Mouse (Mus musculus) limb, embryonic 13.5 days (tissue): ENCODE measurements around the gene Tmcc3. TPM values are rescaled to one million over a fixed set of nuclear protein-coding genes. Genes with fewer than 3 reads are reported as not detected.
"Not testable (repeated sequence)": the region's sequence is repeated elsewhere in the genome, so short reads cannot be mapped to it uniquely, and the experiment has no call there.

Experiments
- ATAC-seq: fragments of 200-750 bp; cut with Nextera tagmentation; 2 replicates; pipeline ENCODE4 v1.8.0; 2017; ENCODE audit warnings: low read depth, moderate number of reproducible peaks, moderate TSS enrichment; ENCODE audit not compliant: low FRiP score
- H3K27ac ChIP-seq: fragments of 300-500 bp; sonication (generic); 2 replicates; pipeline ENCODE4 v1.5.1; 2015; ENCODE audit warnings: inconsistent platforms, mild to moderate bottlenecking, moderate library complexity
- H3K27me3 ChIP-seq: fragments of 300-500 bp; sonication (generic); 2 replicates; pipeline ENCODE4 v1.6.1; 2015; ENCODE audit warnings: mild to moderate bottlenecking, inconsistent platforms
- H3K36me3 ChIP-seq: fragments of 300-500 bp; sonication (generic); 2 replicates; pipeline ENCODE4 v1.6.1; 2015; ENCODE audit warnings: inconsistent platforms, mild to moderate bottlenecking, moderate library complexity
- H3K4me1 ChIP-seq: fragments of 300-500 bp; sonication (generic); 2 replicates; pipeline ENCODE4 v1.6.1; 2015; ENCODE audit warnings: inconsistent platforms
- H3K4me2 ChIP-seq: fragments of 300-500 bp; sonication (generic); replicated peaks from 2 replicates; pipeline ENCODE4 v1.6.1; 2015; ENCODE audit warnings: inconsistent platforms, mild to moderate bottlenecking, moderate library complexity
- H3K4me3 ChIP-seq: fragments of 300-500 bp; sonication (generic); 2 replicates; pipeline ENCODE4 v1.5.1; 2015; ENCODE audit warnings: moderate library complexity, mild to moderate bottlenecking, inconsistent platforms
- H3K9ac ChIP-seq: fragments of 300-500 bp; sonication (generic); 2 replicates; pipeline ENCODE4 v1.6.1; 2015; ENCODE audit warnings: mild to moderate bottlenecking, inconsistent platforms
- H3K9me3 ChIP-seq: fragments of 300-500 bp; sonication (generic); 2 replicates; pipeline ENCODE4 v1.6.1; 2016; ENCODE audit warnings: inconsistent platforms
- WGBS: fragments of 180-500 bp; shearing (Covaris S2); methylation state at CpG from one replicate; pipeline ENCODE4 v1.1.7; 2015; 5-methylcytosine and 5-hydroxymethylcytosine counted together
- polyA plus RNA-seq: library from polyadenylated mRNA; unstranded; fragments of >200 nt; fragmentation: Nextera tagmentation; extraction: Ambion mirVana; gene quantifications from 2 replicates; pipeline ENCODE4 v1.2.1, GENCODE M21; 2015

Tmcc3 gene
- polyA plus RNA-seq, 1 experiment from 2014 or later, result 15.4 TPM

DNA sequence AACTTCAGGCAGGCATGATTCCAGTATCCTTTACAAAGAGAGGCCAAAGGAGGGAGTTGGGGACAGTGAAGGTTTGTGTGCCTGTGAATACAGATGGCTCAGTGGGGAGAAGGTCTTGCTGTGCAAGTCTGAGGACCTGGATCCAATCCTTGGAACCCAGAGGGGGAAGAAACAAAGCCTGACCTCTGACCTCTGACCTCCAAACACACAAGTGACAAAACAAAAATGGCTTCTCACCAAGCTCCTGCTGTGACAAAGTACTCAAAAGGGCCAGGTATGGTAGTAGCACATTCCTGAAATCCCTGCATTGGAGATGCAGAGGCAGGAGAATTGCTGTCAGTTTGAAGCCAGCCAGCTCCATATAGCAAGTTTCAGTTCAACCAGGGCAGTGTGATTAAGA is 219.7 kb downstream of the Tmcc3 start:
- H3K36me3 ChIP-seq, result peaks cover under 1% of the 10 kb centered on the region; the same call in 1 of the 2 replicates
- ATAC-seq, result no peak
- no peak overlapping the region for H3K9ac ChIP-seq
- no peak overlapping the region for H3K4me3 ChIP-seq
- H3K27me3 ChIP-seq, result no peaks in the 10 kb centered on the region
- H3K4me2 ChIP-seq, result no peak overlapping the region
- H3K4me1 ChIP-seq, result no peaks in the 10 kb centered on the region
- H3K9me3 ChIP-seq, result no peaks in the 10 kb centered on the region
- H3K27ac ChIP-seq, result no peak overlapping the region

DNA sequence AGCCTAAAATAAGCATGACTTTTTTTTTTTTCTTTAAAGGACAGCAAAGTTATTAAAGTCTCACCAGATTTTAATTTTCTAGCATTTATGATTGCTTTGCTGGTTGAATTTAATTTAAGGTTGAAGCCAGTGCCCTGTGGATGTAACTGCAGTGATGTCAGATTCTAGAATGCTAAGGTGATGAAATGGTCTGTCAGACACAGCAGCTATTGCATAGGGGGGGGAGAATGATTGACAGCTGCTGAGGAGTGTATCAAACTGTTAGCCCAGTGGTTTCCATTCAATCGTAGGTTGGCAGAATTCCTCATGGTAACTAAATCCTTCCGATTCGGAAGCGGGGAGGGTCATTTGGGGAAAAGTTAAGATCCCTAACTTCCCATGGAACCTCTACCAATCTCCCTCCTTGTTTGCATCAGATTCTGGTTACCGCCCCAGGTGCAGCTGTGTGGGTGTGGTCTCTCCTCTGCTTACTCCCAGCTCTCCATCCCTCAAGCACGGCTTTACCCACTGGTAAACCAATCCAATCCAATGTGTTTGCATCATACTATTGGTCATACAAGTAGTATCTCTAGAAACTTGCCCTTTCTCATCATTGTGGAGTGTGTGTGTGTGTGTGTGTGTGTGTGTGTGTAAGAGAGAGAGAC is 221.5 kb downstream of the Tmcc3 start:
- H3K9me3 ChIP-seq, result no peaks in the 10 kb centered on the region; the same call in 1 of the 2 replicates
- ATAC-seq, result no peak
- H3K27me3 ChIP-seq, result no peaks in the 10 kb centered on the region
- H3K4me3 ChIP-seq, result no peak overlapping the region
- no peaks in the 10 kb centered on the region for H3K4me1 ChIP-seq
- 56% methylated on average over 6 of the region's 6 CpGs for WGBS
- H3K4me2 ChIP-seq, result no peak overlapping the region
- no peak overlapping the region for H3K9ac ChIP-seq
- H3K36me3 ChIP-seq, result peaks cover 3% of the 10 kb centered on the region; the same call in 1 of the 2 replicates
- no peak overlapping the region for H3K27ac ChIP-seq

DNA sequence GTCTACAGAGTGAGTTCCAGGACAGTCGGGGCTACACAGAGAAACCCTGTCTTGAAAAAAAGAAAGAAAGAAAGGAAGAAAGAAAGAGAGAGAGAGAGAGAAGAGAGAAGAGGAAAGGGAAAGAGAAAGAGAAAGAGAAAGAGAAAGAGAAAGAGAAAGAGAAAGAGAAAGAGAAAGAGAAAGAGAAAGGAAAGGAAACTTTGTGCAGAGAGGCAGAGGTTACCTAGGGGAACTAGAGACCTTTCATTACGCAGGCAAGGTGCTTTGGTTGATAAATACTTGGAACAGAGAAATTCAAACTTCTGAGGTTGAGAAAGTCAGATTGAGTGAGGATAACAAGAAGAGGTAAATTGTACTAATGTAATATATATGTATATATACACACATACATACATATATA is 226.9 kb downstream of the Tmcc3 start:
- not testable (repeated sequence) for H3K9me3 ChIP-seq

DNA sequence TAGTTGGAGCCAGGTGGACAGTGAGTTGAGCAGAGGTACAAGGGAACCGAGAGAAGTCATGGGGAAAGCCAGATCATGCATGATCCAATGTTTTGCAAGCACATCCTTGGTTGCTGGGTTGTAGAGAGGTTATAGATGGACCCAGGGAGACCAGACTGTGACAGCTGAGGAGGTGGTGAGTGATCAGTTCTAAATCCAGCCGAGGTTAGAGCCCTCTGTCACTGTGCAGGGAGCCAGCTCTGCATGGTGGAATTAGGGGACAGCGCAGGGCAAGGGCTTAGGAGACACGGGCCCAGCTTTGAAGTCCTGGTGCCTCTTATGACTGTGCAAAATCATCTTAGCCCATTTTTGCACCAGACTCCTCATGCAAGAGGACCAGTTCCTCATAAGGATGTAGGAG is 228.5 kb downstream of the Tmcc3 start:
- no peak for ATAC-seq
- H3K9me3 ChIP-seq, result peaks cover 9% of the 10 kb centered on the region
- 79% methylated on average over 4 of the region's 4 CpGs for WGBS

More for the DNA sequence above, 226.9 kb downstream of the Tmcc3 start:
- not testable (repeated sequence) for H3K4me2 ChIP-seq, H3K9ac ChIP-seq, H3K4me3 ChIP-seq, H3K4me1 ChIP-seq, H3K27ac ChIP-seq, H3K27me3 ChIP-seq, ATAC-seq
- 89% methylated on average over 2 of the region's 2 CpGs for WGBS
- H3K36me3 ChIP-seq, result peaks cover 12% of the 10 kb centered on the region; the same call in 1 of the 2 replicates

DNA sequence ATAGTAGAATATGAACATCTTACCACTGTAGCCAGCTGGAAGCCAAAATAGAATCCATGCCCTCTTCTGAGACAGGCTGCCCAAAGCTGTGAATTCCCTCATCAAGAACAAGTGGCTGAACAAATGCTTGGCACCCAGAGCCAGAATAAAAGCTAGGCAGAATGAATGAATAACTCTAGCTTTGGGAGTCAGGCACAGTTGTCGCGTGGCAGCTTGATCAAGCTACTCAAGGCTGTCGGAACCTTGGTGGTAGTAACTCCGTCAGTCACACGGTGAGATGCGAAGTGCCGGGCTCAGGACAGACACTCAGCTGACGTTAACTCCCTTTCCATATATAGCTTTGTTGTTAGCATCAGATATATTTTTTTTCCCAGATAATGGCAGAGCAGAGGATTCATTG is 232.2 kb downstream of the Tmcc3 start:
- Histone ChIP-seq H3K4me3 (no peak overlapping the region), H3K27me3 (no peaks in the 10 kb centered on the region), H3K9ac (no peak overlapping the region), H3K9me3 (peaks cover 9% of the 10 kb centered on the region), H3K27ac (no peak overlapping the region), H3K36me3 (peaks cover 8% of the 10 kb centered on the region; the same call in 1 of the 2 replicates), H3K4me1 (peaks cover 21% of the 10 kb centered on the region), H3K4me2 (no peak overlapping the region)
- 72% methylated on average over 8 of the region's 8 CpGs for WGBS
- ATAC-seq, result no peak

More for the DNA sequence above, 228.5 kb downstream of the Tmcc3 start:
- no peak overlapping the region for H3K27ac ChIP-seq
- no peaks in the 10 kb centered on the region for H3K27me3 ChIP-seq
- H3K4me2 ChIP-seq, result no peak overlapping the region
- H3K4me1 ChIP-seq, result peaks cover 6% of the 10 kb centered on the region
- H3K9ac ChIP-seq, result no peak overlapping the region
- H3K36me3 ChIP-seq, result peaks cover 12% of the 10 kb centered on the region; the same call in 1 of the 2 replicates
- no peak overlapping the region for H3K4me3 ChIP-seq

DNA sequence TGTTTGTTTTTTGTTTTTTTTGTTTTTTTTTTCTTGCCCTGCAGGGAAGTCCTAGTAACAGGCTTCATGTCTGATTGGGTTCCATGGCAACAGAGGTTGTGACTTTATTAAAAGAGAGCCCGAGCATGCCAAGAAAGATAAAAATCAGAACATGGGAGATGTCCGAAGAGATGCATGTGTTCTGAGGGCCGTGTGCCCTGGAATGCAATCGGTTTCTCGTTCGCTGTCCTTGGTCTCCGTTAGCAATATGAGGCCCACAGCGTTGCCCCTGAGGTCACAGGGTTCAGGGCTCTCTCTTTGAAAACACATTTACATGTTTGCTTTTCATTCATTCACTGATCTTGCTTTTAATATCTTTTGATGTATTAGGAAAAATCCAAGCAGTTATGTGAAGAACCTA is 233.1 kb downstream of the Tmcc3 start:
- Histone ChIP-seq H3K27me3 (no peaks in the 10 kb centered on the region), H3K9me3 (peaks cover 9% of the 10 kb centered on the region), H3K36me3 (peaks cover 8% of the 10 kb centered on the region; the same call in 1 of the 2 replicates), H3K4me3 (no peak overlapping the region; the same call in 1 of the 2 replicates), H3K9ac (peak overlapping the region; percentile 39; the same call in 1 of the 2 replicates), H3K4me1 (peaks cover 21% of the 10 kb centered on the region), H3K4me2 (peak overlapping the region; percentile 60), H3K27ac (no peak overlapping the region)
- WGBS, result 16% methylated on average over 8 of the region's 8 CpGs
- ATAC-seq, result no peak

DNA sequence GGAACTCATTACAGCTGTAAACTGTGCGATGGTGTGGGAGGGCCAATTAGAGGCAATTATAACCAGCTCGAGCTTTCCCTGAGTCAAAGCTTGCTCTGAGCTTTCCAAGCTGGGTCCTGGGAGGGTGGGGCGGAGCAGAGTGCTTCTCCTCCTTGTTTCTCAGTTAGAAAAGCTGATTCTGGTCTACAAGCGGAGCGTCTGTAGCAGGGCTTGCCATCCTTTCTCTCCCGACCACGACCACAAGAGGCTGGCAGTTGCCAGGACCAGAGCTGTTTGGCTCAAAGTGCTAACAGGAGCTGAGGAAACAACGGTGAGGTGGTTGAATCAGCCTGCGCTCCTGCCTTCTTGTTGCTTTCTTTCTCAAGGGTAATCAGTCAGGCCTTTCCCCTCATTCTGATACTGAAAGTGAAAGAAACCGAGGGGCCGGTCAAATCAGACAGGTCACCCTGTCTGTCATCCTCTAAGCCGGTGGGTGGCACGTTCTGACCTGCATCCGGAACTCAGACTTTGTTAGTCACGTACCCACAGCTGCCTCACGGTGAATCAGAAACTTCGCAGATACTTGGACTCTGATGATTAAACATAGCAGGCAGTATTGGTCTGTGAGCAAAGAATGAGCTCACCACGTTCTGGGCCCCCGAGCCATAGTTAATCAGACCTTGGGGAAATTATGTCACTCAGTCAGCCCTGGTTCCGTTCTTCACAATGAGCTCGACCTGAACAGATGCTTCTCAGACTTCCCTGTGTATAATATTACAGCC is 233.7 kb downstream of the Tmcc3 start:
- peaks cover 26% of the 10 kb centered on the region for H3K4me1 ChIP-seq
- 16% methylated on average over 21 of the region's 21 CpGs for WGBS
- no peaks in the 10 kb centered on the region for H3K27me3 ChIP-seq
- ATAC-seq, result peak; percentile 85
- peak overlapping the region; percentile 27 for H3K4me3 ChIP-seq
- peak overlapping the region; percentile 39 for H3K9ac ChIP-seq
- peak overlapping the region; percentile 60 for H3K4me2 ChIP-seq
- peak overlapping the region; percentile 81 for H3K27ac ChIP-seq
- H3K9me3 ChIP-seq, result peaks cover 9% of the 10 kb centered on the region
- peaks cover 8% of the 10 kb centered on the region; the same call in 1 of the 2 replicates for H3K36me3 ChIP-seq

DNA sequence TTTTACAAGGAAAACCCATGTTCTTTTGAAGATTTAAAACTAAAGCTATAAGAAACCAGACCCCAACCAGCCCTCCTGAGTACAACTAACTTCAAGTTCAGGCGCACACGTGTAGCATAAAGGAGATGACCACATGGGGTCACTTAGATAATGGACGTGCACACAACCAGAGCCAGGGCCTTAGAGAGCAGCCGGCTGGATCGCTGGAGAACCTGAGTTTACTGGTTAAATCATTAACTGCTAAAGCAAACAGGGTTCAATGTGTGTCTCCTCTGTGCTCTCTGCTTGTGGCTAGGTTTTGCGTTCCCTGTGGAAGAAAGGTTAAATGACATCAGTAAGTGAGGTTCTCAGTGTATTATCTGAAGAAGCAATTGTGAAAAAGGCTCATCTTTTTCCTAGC is 234.9 kb downstream of the Tmcc3 start:
- 62% methylated on average over 6 of the region's 6 CpGs for WGBS
- Histone ChIP-seq H3K4me3 (no peak overlapping the region), H3K9me3 (peaks cover 3% of the 10 kb centered on the region; the same call in 1 of the 2 replicates), H3K9ac (no peak overlapping the region), H3K4me1 (peaks cover 37% of the 10 kb centered on the region), H3K36me3 (peaks cover 2% of the 10 kb centered on the region; the same call in 1 of the 2 replicates), H3K27me3 (no peaks in the 10 kb centered on the region), H3K4me2 (0 out of 2 replicates have a peak overlapping the region, but pooled peaks have one; percentile 60), H3K27ac (no peak overlapping the region; the same call in 1 of the 2 replicates)
- no peak for ATAC-seq

DNA sequence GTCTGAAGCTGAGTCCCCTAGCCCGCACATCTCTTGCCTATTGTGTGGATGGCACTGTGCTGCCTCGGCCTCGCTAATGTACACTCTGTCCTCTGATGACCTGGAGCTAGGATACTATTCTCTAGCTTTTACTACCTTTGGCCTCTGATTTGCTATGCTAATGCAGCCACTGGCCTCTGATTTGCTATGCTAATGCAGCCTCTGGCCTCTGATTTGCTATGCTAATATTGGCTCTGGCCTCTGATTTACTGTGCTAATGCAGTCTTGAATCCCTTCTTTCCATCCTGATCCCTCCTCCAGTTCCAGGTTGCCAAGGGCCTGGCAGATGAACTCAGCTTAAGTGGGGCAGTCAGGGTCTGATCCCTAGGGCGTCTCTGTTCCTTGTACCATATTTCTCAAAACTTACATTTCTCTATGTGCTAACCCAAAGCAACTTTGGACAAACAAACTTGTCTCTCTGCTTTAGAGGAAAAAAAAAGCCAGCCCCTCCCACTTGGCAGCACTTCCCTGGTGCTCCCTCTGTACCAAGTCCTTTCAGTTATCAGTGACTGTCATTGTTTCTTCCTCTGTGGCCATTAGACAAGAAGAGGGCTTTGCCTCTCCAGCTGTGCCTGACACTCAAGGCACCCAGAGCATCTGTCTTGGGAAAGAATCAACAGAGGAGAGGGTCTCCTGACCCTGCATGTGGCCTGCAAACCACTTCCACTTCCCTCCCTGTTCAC is 237.9 kb downstream of the Tmcc3 start:
- Histone ChIP-seq H3K4me3 (no peak overlapping the region), H3K4me2 (no peak overlapping the region), H3K36me3 (no peaks in the 10 kb centered on the region), H3K9me3 (no peaks in the 10 kb centered on the region), H3K27ac (no peak overlapping the region), H3K9ac (no peak overlapping the region), H3K4me1 (peaks cover 40% of the 10 kb centered on the region), H3K27me3 (no peaks in the 10 kb centered on the region)
- no peak for ATAC-seq
- 73% methylated on average over 4 of the region's 4 CpGs for WGBS

DNA sequence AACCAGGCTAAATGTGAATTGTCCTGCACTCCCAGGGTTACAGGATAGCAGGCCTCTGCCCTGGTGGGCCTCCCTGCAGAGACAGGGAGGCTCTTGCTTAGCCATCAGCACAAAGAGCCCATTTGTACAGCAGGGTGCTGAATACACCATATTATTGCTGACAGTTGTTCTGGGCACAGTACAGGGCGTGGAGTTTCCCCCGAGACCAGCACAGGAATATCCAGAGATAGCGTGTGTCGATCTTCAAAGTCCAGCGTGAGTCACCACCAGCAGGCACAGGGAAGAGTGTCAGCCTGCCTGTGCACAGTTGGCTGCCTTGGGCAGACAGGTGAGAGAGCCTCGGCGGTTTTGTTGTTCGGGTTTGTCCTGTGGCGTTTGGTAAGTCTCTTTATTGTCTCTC is 238.9 kb downstream of the Tmcc3 start:
- H3K27me3 ChIP-seq, result no peaks in the 10 kb centered on the region
- H3K9ac ChIP-seq, result no peak overlapping the region
- 72% methylated on average over 9 of the region's 9 CpGs for WGBS
- ATAC-seq, result no peak
- H3K4me2 ChIP-seq, result no peak overlapping the region
- no peaks in the 10 kb centered on the region for H3K36me3 ChIP-seq
- H3K4me1 ChIP-seq, result peaks cover 30% of the 10 kb centered on the region
- no peaks in the 10 kb centered on the region for H3K9me3 ChIP-seq
- no peak overlapping the region for H3K27ac ChIP-seq
- H3K4me3 ChIP-seq, result no peak overlapping the region

DNA sequence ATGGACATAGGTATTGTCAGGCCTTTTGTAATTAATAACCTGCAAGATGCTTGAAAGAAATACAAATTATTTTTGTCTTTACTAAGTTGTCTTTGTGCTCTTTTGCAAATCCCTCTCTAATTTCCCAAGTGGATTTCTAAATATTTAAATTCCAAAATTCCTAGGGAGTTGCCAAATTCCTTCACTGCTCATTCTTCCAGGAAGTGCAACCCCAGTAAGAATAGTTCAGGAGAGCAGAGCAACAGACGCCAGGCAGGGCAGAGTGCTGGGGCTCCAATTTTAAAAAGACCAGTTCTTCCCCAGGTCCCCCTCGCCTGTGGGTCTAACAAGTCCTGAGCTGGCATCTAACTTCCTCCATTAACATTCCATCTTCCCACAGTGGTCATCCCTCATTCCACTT is 239.3 kb downstream of the Tmcc3 start:
- Histone ChIP-seq H3K9ac (no peak overlapping the region), H3K4me2 (no peak overlapping the region), H3K9me3 (no peaks in the 10 kb centered on the region), H3K4me3 (no peak overlapping the region), H3K27ac (no peak overlapping the region), H3K27me3 (no peaks in the 10 kb centered on the region), H3K36me3 (no peaks in the 10 kb centered on the region), H3K4me1 (peaks cover 26% of the 10 kb centered on the region)
- no peak for ATAC-seq
- WGBS, result 34% methylated on average over 2 of the region's 2 CpGs

DNA sequence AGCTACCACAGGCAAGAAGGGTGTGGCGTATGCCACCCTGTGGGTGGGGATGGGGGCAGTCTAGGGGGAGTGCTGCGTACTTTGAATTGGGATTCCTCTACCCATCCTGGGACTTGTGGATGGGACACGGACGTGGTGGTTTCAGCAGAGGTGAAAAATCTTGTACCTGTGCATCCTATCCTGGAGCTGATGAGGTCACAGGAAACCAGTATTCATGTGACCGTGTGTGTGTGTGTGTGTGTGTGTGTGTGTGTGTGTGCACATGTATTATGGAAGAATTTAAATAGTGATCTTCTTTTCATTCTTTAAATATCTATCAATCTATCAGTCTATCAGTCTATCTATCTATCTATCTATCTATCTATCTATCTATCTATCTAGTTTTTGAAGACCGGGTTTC is 239.8 kb downstream of the Tmcc3 start:
- Histone ChIP-seq H3K4me3 (no peak overlapping the region), H3K4me2 (no peak overlapping the region), H3K27ac (no peak overlapping the region), H3K4me1 (peaks cover 22% of the 10 kb centered on the region), H3K36me3 (no peaks in the 10 kb centered on the region), H3K9ac (no peak overlapping the region), H3K9me3 (no peaks in the 10 kb centered on the region), H3K27me3 (no peaks in the 10 kb centered on the region)
- no peak for ATAC-seq
- 83% methylated on average over 6 of the region's 6 CpGs for WGBS
